Mouse (Mus musculus): Measurements from ENCODE around the gene Cntn4.

Cntn4 gene

DNA sequence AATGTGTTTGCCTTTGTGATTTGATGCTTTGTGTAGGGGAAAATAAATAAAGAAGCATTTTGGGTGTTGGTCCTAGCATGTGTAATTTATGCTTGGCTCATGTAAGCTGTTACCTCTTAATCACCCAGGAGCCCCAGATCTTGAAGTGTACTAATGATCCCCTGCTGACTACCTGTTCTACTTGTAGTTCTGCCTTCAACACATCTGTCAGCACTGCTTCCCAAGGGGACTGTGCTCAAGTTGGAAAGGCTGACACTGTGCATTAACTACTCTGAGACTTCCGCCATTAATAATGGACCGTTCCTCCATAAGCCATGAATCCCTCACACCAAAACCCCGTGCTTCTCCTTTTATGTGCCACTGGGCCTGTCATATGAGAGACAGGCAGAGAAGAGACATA lies 778.2 kb downstream of the Cntn4 start:
- DNase-seq (ENCODE audit: extremely low spot score, low read depth, low spot score), result no peak

DNA sequence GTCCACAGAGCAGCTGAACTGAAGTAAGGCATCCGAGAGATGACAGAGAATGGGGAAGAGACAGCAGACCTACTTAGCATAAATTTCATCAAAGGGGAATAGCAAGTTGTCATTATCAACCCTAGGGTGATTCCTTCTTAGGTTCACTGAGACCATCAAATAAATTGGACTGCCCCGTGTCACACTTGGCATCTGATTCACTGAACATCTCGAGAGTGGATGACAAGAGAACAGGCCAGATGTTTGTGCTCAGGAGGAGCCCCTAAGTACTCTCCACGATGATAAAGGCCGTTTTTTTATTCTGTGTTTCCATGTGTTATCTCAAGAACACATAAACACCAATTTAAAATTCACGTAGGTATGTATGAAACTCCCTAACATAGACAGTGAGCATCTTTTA lies 780.7 kb downstream of the Cntn4 start:
- no peak for DNase-seq (ENCODE audit: extremely low spot score, low read depth, low spot score)

DNA sequence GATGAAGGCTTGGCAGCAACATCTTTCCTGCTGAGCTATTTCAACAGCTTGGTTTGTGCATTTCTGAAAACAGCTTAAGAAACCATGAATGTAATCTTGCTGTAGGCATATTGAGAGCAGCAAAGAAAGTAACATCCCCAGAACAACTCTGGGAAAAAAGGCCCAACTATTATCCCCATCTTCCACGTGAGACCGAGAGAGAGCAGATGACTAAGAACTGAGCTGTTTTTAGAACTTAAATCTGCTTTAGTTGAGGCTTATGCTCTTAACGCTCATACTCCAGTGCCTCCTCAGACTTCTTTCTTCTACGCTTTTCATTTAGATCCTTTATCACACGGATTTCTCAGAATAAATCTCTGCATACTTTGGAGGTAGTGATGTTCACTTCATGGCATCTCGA lies 784.9 kb downstream of the Cntn4 start:
- no peak for DNase-seq (ENCODE audit: extremely low spot score, low read depth, low spot score)

DNA sequence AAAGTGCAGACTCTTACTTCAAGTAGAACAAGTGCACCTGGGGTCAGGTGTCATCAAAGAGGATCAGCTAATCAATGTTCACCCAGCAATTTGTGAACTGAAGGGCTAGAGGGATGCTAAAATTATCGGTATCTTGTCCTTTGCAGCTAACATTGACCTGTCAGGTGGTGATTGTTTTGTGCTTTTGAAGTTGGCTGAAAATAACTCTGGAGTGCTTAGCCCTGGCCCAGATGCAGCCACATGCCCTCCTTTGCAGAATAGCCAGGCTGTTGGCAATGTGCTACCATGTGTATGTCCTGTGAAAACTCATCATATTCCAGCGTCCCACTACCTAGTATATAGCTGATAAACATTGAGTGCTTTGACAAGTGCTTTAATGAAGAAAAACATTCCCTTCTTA lies 786.4 kb downstream of the Cntn4 start:
- DNase-seq (ENCODE audit: extremely low spot score, low read depth, low spot score), result no peak

DNA sequence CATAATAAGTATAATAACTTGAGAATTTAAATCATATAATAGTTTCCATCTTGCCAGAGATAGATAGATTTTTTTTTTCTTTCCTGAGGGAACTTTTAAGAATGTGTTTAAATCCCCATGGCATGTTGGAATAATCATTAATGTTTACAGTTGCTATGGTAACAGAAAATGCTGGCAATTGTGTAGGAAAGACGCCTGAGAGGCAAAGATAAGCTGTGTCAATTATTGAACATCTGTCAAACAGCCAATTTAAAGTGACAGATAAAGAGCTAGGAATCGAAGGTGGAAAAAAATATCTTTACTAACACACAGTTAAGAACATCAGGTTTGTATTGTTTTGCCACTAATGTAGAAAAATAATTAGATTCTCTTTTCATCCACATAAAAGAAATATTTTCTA lies 788.3 kb downstream of the Cntn4 start:
- DNase-seq (ENCODE audit: extremely low spot score, low read depth, low spot score), result no peak

DNA sequence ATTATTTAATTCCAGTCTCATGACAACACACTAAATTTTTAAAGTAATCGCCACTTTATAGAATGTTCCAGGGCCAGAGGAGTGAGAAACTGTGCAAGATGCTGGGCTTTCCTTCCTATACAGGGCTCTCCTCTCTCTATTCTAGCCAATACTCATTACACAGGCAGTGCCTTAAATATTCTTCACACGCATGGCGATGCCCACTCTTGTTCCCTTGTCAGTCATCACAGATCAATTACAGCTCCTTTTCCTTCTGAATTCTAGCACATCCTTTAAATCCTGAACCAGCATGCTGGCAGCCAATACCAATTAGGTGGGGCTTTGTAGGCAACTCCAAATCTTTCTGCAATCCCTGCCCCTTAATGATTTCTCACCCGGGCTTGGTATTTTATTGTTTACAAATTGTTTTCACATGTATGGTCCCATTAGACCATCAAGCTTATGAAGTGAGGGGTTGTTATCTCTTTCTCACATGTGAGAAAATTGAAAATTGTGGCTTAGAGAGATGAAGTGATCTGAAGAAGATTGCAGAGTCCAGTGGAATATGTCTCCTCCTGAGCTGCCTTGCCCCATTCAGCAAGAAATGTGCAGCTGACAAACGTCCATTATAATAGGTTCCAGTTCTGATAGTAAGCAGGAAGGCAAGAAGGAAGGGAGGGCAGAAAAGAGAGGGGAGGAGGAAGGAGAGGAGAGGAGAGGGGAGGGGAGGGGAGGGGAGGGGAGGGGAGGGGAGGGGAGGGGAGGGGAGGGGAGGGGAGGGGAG lies 789.0 kb downstream of the Cntn4 start:
- no peak for DNase-seq (ENCODE audit: extremely low spot score, low read depth, low spot score)

DNA sequence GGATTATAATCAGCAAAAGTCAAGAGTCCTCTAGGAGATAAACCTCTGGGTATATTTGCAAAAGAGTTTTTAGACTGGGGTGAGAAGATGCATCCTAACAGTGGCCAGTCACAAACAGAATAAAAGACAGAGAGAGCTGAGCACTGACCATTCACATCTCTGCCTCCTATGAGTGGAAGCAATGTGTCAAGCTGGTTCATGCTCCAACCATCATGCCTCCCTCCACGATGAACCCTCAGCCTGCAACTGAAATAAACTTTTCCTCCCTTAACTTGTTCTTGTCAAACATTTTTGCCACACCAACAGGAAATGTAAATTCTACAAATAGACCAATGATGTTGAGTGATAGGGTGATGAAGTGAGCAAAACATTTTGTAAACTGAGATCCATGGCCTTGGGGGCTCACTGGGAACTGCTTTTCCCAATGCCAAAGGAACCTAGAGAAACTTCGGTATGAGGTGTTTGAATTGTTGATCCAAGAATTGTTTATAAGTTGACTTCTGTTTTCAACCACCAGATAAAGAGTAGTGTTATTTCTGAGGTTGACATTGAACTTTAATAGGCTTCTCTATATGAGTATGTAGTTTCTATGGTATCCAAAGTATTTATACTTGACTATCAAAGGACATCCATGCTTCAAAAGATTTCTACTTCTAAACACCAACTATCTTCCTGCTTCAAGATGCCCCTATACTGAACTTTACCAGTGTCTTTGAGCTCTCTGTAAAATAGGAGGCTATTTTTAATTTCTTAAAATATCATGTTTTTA lies 794.6 kb downstream of the Cntn4 start:
- no peak for DNase-seq (ENCODE audit: extremely low spot score, low read depth, low spot score)

DNA sequence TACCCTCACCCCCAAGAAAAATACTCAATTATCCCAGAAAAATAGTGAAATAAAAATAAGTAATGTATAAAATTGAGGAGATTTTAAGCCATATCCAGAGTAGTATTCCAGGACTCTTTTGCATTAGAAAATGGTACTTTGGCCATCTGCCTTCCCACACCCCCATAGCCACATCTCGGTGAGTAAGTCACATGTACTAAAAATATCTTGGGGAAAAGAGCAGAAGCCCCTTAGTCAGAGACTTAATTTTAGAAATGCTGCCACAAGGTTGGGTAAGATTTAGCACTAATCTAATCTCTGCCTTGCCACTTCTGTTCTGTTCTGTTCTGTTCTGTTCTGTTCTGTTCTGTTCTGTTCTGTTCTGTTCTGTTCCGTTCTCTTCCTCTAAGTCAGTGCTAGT lies 796.4 kb downstream of the Cntn4 start:
- DNase-seq (ENCODE audit: extremely low spot score, low read depth, low spot score), result no peak

DNA sequence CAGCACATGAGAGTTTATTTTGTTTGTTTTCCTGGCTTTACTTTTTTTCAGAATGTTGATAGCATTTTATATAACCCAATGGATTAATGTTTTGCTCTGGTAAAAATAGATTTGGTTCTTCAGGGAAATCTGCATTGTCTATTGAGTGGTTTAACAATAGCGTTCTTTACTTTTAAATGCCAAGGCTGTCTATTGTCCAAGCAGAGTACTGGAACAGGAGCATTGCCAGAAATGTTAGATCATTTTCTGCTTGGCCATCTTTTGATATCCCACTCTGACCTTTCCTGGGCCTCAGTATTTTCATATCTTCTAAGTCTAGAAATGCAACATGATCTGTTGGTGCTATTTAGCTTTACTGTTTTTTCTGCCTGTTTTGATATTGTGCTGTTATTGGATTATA lies 804.1 kb downstream of the Cntn4 start:
- DNase-seq (ENCODE audit: extremely low spot score, low read depth, low spot score), result no peak

DNA sequence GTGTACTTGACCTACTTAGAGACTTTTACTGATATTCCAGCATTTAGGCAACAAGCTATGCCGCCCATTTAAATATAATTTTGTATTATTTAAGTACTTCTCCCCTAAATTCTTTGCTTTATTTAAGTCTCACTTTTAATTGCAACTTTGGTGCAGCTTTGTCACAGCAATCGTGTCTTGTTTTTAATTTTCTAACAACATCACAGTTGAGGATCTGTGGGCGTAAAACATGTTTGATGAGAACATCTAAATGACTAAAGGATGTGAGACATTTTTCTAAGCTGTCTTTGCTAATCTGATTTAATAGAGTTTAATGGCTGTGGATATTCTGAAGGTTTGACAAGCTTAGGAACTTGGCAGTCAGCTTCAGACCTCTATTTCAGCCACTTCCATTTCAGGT lies 818.8 kb downstream of the Cntn4 start:
- DNase-seq (ENCODE audit: extremely low spot score, low read depth, low spot score), result no peak

DNA sequence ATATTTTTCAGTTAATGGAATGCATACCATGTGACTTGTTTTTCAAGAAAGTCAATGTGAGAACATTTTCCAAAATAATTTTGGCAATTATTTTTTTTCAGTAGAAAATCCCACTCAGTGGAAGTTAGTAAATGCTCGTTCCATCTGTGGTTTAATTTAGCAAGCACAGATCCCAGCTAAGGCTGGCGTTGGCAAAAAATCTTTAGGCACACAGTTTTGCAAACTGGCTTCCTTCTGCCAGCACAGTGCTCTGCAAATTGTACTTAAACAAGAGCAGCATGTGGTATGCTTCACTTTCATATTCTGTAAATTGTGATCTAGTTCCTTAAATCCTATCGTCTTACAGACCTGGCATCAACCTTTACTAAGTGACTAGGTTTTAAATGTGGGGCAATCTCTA lies 821.7 kb downstream of the Cntn4 start:
- DNase-seq (ENCODE audit: extremely low spot score, low read depth, low spot score), result no peak

DNA sequence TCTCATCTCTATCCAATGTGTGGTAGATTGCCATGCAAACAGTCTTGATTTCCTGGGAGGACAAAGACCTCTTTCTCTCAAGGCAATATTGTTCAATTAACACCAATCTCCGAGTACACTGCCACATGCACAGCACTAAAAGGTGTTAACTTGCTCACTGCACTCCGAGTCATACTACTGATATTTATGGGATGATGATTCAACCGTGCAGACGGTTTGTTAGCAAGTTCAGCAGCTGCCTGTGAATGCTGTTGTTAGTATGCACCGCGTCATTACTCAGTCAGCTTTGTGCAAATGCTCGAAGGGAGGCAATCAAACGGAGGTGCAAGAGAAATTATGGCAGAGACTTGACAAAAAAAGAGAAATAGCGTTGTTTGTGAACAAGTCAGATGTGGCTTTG lies 826.5 kb downstream of the Cntn4 start:
- no peak for DNase-seq (ENCODE audit: extremely low spot score, low read depth, low spot score)

DNA sequence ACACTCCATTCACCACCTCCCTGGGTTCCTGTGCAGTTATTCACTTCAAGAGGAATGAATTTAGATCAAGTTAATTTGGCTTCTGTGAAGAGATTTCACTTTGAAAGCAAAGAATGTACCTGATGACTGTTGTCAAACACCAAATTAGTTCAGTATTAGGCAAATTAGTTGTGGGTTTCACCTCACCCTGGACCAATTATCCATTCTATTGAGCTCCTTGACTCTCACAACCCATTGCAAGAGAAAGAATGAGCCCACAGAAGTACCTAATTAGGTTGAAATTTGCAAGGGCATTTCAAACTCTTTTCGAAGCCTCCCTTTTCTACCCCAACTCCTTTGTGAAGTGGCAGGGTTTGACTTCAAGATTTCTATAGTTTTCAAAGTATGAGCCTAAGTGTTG lies 842.9 kb downstream of the Cntn4 start:
- no peak for DNase-seq (ENCODE audit: extremely low spot score, low read depth, low spot score)

DNA sequence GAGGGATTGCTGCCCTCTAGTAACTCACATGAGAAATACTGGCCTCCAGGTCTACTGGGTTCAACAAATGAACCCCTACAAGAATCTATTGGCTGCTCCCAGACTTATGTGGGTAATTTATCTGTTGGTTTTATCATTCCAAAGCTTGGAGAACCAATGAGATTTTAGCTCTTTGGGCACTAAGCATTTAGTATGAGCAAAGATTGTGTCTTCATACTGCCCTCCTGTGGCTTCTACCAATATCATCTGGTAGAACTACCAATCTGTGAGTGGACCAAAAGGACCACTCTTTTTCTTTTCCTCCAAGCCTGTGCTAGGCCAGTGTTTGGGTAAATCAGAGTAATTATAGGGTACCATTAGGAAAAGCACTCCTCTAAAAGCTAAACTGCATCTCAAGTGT lies 866.0 kb downstream of the Cntn4 start:
- DNase-seq (ENCODE audit: extremely low spot score, low read depth, low spot score), result no peak

DNA sequence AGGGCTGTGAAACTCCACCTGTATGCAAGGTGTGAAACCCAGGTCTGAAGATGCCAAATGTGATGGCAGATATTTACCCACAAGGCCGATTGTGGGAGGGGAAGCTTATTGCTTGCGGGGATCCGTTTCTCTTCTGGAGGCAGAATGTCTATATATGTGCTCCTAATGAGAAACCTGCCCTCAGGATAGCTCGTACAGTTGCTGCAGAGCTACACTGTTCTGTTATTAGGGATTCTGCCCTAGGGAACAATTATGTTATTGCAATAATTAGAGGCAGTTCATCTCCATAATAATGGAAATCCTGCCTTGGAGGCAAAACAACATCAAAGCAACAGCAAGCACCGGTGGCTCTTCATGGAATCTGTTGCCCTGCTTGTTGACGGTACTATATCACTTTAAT lies 884.2 kb downstream of the Cntn4 start:
- no peak for DNase-seq (ENCODE audit: extremely low spot score, low read depth, low spot score)

DNA sequence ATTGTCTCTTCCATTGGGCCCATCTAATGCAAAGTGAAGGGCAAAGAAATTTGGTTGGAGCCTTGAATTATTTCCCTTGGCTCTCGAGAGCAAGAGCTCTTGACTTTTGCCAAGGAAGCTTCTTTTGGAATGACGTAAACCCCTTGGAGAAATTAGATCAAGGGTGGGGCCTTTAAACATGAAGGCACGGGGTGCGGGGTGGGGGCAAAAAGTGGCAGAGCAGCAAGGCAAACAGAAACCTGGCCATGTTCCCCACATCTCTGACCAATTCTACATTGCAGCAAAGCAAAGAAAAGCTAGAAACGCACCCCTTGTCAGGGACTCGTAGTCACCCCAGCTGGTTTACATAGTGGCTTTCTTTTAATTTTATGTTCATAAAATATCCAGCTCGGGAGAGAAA lies 887.9 kb downstream of the Cntn4 start:
- DNase-seq (ENCODE audit: extremely low spot score, low read depth, low spot score), result no peak

DNA sequence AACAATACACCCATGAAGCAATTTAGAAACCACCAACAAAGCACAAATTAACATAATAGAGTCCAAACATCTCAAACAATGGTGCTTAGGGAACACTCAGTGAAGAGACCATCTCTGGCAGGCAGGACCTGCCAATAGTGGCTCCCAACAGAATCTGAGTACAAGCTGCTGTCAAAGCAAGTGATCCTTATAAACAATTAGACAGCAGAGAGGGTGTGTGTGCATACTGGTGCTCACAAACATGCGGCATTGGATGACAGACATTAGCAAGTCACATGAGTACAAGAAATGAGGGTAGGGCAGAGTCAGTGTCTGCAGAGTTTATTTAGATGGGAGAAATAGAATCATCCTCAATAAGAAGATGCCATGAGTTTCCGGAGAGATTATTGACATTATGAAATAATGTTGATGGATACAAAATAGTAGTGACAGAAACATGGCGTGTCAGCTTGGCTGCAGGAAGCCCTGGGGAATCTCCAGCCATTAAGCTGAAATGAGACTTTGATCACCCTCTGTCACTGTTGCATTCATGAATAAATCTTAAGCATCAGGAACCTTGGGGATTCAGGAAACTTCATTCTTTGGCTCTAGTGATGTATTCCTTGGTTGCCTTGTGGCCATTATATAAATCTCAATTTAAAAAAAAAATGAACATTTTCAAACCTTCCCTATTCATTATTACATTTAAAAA lies 888.5 kb downstream of the Cntn4 start:
- no peak for DNase-seq (ENCODE audit: extremely low spot score, low read depth, low spot score)

DNA sequence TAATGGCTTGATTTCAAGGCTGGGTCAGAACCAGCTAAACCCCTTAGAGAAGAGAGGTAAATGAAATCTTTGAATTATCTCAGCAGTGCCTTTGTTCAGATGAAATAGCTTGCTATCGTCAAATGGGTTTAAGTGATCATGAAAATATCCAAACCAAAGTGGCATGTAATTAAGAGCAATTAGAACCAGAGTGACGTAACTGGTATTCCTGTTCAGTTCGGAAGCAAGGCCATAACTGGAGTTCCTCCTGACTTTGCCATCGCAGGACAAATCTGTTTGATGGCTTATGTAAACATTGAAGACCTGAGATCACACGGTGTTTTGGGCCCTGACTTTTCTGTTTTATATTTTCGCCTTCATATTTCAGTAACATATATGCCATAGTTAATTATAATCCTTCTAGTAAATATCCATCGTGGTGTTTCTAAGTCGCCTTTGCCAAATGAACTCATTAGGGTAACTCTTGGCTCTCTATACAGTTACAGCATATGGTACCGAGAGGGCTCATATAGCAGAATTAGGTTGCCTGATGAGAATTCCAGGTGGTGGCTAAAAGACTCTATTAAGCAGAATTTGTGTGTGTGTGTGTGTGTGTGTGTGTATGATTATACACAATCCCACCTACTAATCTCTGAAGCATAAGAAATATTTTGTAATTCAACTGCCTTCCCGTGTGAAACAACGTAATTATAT lies 889.6 kb downstream of the Cntn4 start:
- no peak for DNase-seq (ENCODE audit: extremely low spot score, low read depth, low spot score)

DNA sequence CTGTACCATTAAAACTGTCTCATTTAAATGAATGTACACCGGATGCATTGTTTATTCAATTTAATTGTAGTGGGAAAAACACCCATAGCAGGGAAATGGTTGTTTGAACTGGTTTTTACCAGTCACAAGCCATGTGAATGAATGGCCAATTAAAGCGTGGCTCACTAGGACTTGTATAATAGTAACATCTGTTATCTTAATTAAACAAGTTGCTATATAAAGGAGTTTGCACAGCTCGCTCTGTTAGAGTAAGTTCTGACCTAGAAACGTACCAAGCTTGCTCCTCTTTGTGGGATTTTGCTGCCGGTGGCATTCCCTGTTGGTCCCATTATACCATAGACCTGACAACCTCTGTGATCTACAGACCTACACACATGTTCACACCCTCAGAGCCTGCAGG lies 902.7 kb downstream of the Cntn4 start:
- no peak for DNase-seq (ENCODE audit: extremely low spot score, low read depth, low spot score)

DNA sequence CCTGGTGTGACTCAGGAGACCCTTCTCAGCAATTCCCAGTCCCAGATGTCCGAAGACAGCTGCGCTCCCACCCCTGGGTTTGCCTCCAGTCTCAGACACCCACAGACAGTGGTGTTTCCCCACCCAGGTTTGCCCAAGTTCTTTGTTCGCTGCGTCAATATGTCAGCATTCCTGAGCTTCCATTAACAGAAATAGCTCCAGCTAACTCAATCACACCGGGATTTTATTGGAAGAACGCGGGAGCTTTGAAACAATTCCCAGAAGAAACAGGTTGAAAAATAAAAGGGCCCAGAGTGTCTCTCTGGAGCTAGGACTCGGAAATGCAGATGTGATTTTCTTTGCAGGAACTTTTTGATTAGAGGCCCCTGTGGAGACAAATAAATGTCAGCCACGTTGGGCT lies 916.3 kb downstream of the Cntn4 start:
- DNase-seq (ENCODE audit: extremely low spot score, low read depth, low spot score), result no peak

DNA sequence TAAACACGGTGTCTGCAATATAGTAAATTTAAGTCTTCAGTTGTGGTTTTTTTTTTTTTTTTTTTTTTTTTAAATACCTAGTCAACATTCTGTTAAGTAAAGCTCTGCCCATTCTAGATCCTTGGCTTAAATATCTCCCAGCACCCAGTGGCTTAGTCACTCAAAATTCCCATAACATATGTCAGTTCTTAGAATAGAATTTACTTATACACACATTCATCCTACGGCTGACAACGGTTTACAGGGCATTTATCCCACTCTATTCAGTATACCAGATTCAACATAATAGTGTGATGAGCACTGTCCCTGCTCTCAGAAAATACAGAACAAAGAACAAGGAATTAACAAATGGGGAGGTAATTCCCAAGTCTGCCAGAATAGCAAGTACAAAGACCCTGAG lies 939.6 kb downstream of the Cntn4 start:
- no peak for DNase-seq (ENCODE audit: extremely low spot score, low read depth, low spot score)

All from hindlimb bud, embryonic 11.5 days (tissue).